Mouse (Mus musculus) 416B (cell line): Measurements from ENCODE around the gene Syde1.
"Not testable (repeated sequence)": the region's sequence is repeated elsewhere in the genome, so short reads cannot be mapped to it uniquely, and the experiment has no call there.

Experiments used
- DNase-seq: peaks from one replicate; pipeline ENCODE4 v3.0.0; 2011; ENCODE audit warnings: low read depth

The Syde1 gene

GRCm38 (mm10) chr10:78591406-78592328, at the start of gene Syde1:
Gene Syde1 (minus strand): TSS chr10:78591964.
- no peak for DNase-seq

- DNase-seq: peak; percentile 43
These were observed 40.5 kb upstream of the Syde1 start for GRCm38 (mm10) chr10:78632311-78632710.

- no peak for DNase-seq
These were observed 38.4 kb upstream of the Syde1 start for GRCm38 (mm10) chr10:78630194-78630593.

- not testable (repeated sequence) for DNase-seq
These were observed 31.4 kb upstream of the Syde1 start for GRCm38 (mm10) chr10:78623143-78623542.

GRCm38 (mm10) chr10:78617974-78618373, 26.2 kb upstream of the Syde1 start, which contains the start of gene Olfr1357:
Gene Olfr1357 (minus strand): TSS chr10:78618074.
- DNase-seq: no peak

GRCm38 (mm10) chr10:78607602-78608001, 15.8 kb upstream of the Syde1 start:
- no peak for DNase-seq

- DNase-seq: peak; percentile 54
These were observed 13.3 kb upstream of the Syde1 start for GRCm38 (mm10) chr10:78605080-78605479.

- DNase-seq: no peak
These were observed 8.1 kb upstream of the Syde1 start for GRCm38 (mm10) chr10:78599865-78600264.

GRCm38 (mm10) chr10:78594566-78594965, 2.8 kb upstream of the Syde1 start:
- no peak for DNase-seq

- no peak for DNase-seq
These were observed 2.4 kb upstream of the Syde1 start for GRCm38 (mm10) chr10:78594157-78594556.

GRCm38 (mm10) chr10:78593736-78594135, 2.0 kb upstream of the Syde1 start:
- no peak for DNase-seq

GRCm38 (mm10) chr10:78592856-78593379, 1.2 kb upstream of the Syde1 start:
- no peak for DNase-seq

GRCm38 (mm10) chr10:78590744-78591143, 1.0 kb downstream of the Syde1 start:
- no peak for DNase-seq

GRCm38 (mm10) chr10:78589901-78590300, 1.9 kb downstream of the Syde1 start:
- no peak for DNase-seq

GRCm38 (mm10) chr10:78589291-78589690, 2.5 kb downstream of the Syde1 start:
- no peak for DNase-seq

- no peak for DNase-seq
These were observed 5.7 kb downstream of the Syde1 start for GRCm38 (mm10) chr10:78586026-78586425.

- DNase-seq: no peak
These were observed 6.2 kb downstream of the Syde1 start for GRCm38 (mm10) chr10:78585606-78586005.

GRCm38 (mm10) chr10:78584996-78585395, 6.8 kb downstream of the Syde1 start:
- DNase-seq: no peak

GRCm38 (mm10) chr10:78583939-78584338, 7.8 kb downstream of the Syde1 start:
- no peak for DNase-seq

- no peak for DNase-seq
These were observed 8.4 kb downstream of the Syde1 start for GRCm38 (mm10) chr10:78583347-78583746.

GRCm38 (mm10) chr10:78581121-78581520, 10.6 kb downstream of the Syde1 start:
- no peak for DNase-seq

- DNase-seq: no peak
These were observed 13.6 kb downstream of the Syde1 start for GRCm38 (mm10) chr10:78578204-78578603.

- no peak for DNase-seq
These were observed 15.2 kb downstream of the Syde1 start for GRCm38 (mm10) chr10:78576435-78577184.
